8 mouse cellular contexts compared by ENCODE assay signal in the genomic region with DNA sequence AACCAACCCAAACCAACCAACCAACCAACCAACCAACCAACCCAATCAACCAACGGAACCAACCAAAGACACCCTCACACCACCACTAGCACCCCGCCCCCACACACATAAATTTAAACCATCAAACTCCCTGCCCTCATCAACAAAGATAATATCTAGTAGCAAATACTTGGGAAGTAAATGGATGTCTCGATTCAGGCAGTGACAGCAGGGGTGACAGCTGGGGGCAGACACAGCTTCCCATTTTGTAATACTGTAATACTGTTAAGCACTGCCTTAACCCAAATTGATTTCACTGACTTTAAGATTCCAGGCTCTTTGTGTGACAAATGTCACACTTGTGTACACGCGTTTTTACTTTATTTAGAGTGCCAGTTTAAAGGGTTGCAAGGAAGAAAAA. TPM values are rescaled to one million over a fixed set of nuclear protein-coding genes. Genes with fewer than 3 reads are reported as not detected.
DNase-seq lines count a peak whose midpoint lies in the region; ATAC-seq lines count a peak whose summit lies in the region.

No protein-coding gene starts in this region.

- H3K4me3 ChIP-seq in liver, embryonic 11.5 days (ENCODE audit: low read depth, low read length) = peak overlapping the region; percentile 57; the same call in 1 of the 2 replicates
- H3K4me3 ChIP-seq in forebrain, embryonic 16.5 days (replicated peaks; ENCODE audit: low read length) = no peak overlapping the region; the same call in 1 of the 2 replicates
- peak overlapping the region; percentile 63 for H3K4me3 ChIP-seq in limb, embryonic 13.5 days
- H3K4me3 ChIP-seq in neural tube, embryonic 15.5 days (replicated peaks) = peak overlapping the region; percentile 73

- DNase-seq in liver, embryonic 11.5 days (ENCODE audit: low spot score) = no peak
- DNase-seq in liver = no peak
- no peak for DNase-seq in frontal cortex, adult 2 months (ENCODE audit: extremely low spot score in 1 of 2, low spot score in 1 of 2)

- H3K27ac ChIP-seq in liver, embryonic 11.5 days (ENCODE audit: low read depth, low read length) = no peak overlapping the region
- no peak overlapping the region for H3K27ac ChIP-seq in forebrain, embryonic 16.5 days (ENCODE audit: low read length)
- no peak overlapping the region for H3K27ac ChIP-seq in limb, embryonic 13.5 days
- no peak overlapping the region for H3K27ac ChIP-seq in neural tube, embryonic 15.5 days (replicated peaks)

- H3K9ac ChIP-seq in liver, embryonic 11.5 days (ENCODE audit: low read depth, low read length) = no peak overlapping the region
- no peak overlapping the region for H3K9ac ChIP-seq in forebrain, embryonic 16.5 days (replicated peaks; ENCODE audit: low read depth, low read length)
- no peak overlapping the region for H3K9ac ChIP-seq in limb, embryonic 13.5 days
- H3K9ac ChIP-seq in neural tube, embryonic 15.5 days (replicated peaks) = no peak overlapping the region; the same call in 1 of the 2 replicates

- no peaks in the 10 kb centered on the region for H3K4me1 ChIP-seq in liver, embryonic 11.5 days (replicated peaks; ENCODE audit: control insufficient read depth, insufficient read depth, low read length)
- peaks cover 7% of the 10 kb centered on the region for H3K4me1 ChIP-seq in forebrain, embryonic 16.5 days (replicated peaks; ENCODE audit: control insufficient read depth, insufficient read depth, low read length)
- 0 out of 2 replicates have a peak, but pooled peaks cover 6% of the 10 kb centered on the region for H3K4me1 ChIP-seq in limb, embryonic 13.5 days
- H3K4me1 ChIP-seq in neural tube, embryonic 15.5 days = peaks cover 18% of the 10 kb centered on the region

- H3K9me3 ChIP-seq in liver, embryonic 11.5 days (ENCODE audit: control insufficient read depth, low read length) = no peaks in the 10 kb centered on the region
- H3K9me3 ChIP-seq in forebrain, embryonic 16.5 days (ENCODE audit: control insufficient read depth, low read length) = peaks cover 3% of the 10 kb centered on the region
- H3K9me3 ChIP-seq in limb, embryonic 13.5 days = no peaks in the 10 kb centered on the region
- no peaks in the 10 kb centered on the region for H3K9me3 ChIP-seq in neural tube, embryonic 15.5 days (replicated peaks)

- peak overlapping the region; percentile 93 for H3K4me2 ChIP-seq in liver, embryonic 11.5 days
- peak overlapping the region; percentile 95 for H3K4me2 ChIP-seq in forebrain, embryonic 16.5 days (ENCODE audit: low read length)
- peak overlapping the region; percentile 97 for H3K4me2 ChIP-seq in limb, embryonic 13.5 days (replicated peaks)
- H3K4me2 ChIP-seq in neural tube, embryonic 15.5 days = peak overlapping the region; percentile 94

- WGBS in liver, embryonic 11.5 days = 44% methylated on average over 5 of the region's 5 CpGs
- WGBS in forebrain, embryonic 16.5 days = 49% methylated on average over 5 of the region's 5 CpGs
- WGBS in limb, embryonic 13.5 days = 45% methylated on average over 5 of the region's 5 CpGs
- WGBS in neural tube, embryonic 15.5 days = 41% methylated on average over 5 of the region's 5 CpGs

- no peaks in the 10 kb centered on the region for H3K36me3 ChIP-seq in liver, embryonic 11.5 days (ENCODE audit: control insufficient read depth, insufficient read depth, low read length)
- no peaks in the 10 kb centered on the region for H3K36me3 ChIP-seq in forebrain, embryonic 16.5 days (ENCODE audit: control insufficient read depth, insufficient read depth)
- H3K36me3 ChIP-seq in limb, embryonic 13.5 days = no peaks in the 10 kb centered on the region
- H3K36me3 ChIP-seq in neural tube, embryonic 15.5 days = no peaks in the 10 kb centered on the region

- peaks cover 5% of the 10 kb centered on the region; the same call in 1 of the 2 replicates for H3K27me3 ChIP-seq in liver, embryonic 11.5 days (replicated peaks; ENCODE audit: control insufficient read depth, insufficient read depth, low read length)
- 0 out of 2 replicates have a peak, but pooled peaks cover 3% of the 10 kb centered on the region for H3K27me3 ChIP-seq in forebrain, embryonic 16.5 days (replicated peaks; ENCODE audit: control insufficient read depth, insufficient read depth, low read length)
- H3K27me3 ChIP-seq in limb, embryonic 13.5 days = peaks cover 15% of the 10 kb centered on the region
- no peaks in the 10 kb centered on the region for H3K27me3 ChIP-seq in neural tube, embryonic 15.5 days (replicated peaks)

- ATAC-seq in liver, embryonic 11.5 days (replicated peaks; ENCODE audit: low FRiP score) = no peak
- ATAC-seq in forebrain, embryonic 16.5 days = peak; percentile 8; the same call in 1 of the 2 replicates
- no peak for ATAC-seq in limb, embryonic 13.5 days (ENCODE audit: low FRiP score, low read depth)
- ATAC-seq in neural tube, embryonic 15.5 days (ENCODE audit: low FRiP score) = no peak; the same call in 1 of the 2 replicates
- no peak for ATAC-seq in erythroid progenitor cell, adult 5-6 weeks (replicated peaks; ENCODE audit: low FRiP score, poor library complexity, severe bottlenecking)
- no peak for ATAC-seq in inflammation-experienced regulatory T-cells, adult 6 months

RNA-seq across cellular contexts. Expression of a gene that starts 1.2 kb away (rescaled TPM):
- 2.3 and 3.9 TPM in 2 replicates for polyA plus RNA-seq in liver, embryonic 11.5 days (2014; fragmentation: Nextera tagmentation; extraction: Ambion mirVana)
- polyA plus RNA-seq in forebrain, embryonic 16.5 days (2015; fragmentation: Nextera tagmentation; extraction: Ambion mirVana) = 4.0 and 6.5 TPM in 2 replicates
- 19.3 and 19.6 TPM in 2 replicates for polyA plus RNA-seq in limb, embryonic 13.5 days (2015; fragmentation: Nextera tagmentation; extraction: Ambion mirVana)
- polyA plus RNA-seq in neural tube, embryonic 15.5 days (2015; fragmentation: Nextera tagmentation; extraction: Ambion mirVana) = 10.6 and 12.5 TPM in 2 replicates
- total RNA-seq in erythroid progenitor cell, adult 5-6 weeks (2015; ENCODE audit: low replicate concordance) = 4.7 and 5.4 TPM in 2 replicates
- 1.3 and 5.3 TPM in 2 replicates for total RNA-seq in erythroid progenitor cell, adult 5-6 weeks (2017; ENCODE audit: low replicate concordance)
- 6.4 and 6.9 TPM in 2 replicates for polyA plus RNA-seq in frontal cortex, adult 2 months (2012; rRNA removed)
- 100 to 1,000 TPM; 249 to 663 (median 549) TPM for polyA plus RNA-seq in inflammation-experienced regulatory T-cells, adult 6 months (2017; shearing (Covaris generic))

Comparison
In these comparisons a context has a peak if more than half of its experiments do, and no peak if none do; other contexts are left out.
1. RNA of a gene that starts 1.2 kb away (polyA plus RNA-seq): 249 to 663 TPM in inflammation-experienced regulatory T-cells, adult 6 months; 19.3 to 19.6 TPM in limb, embryonic 13.5 days, 10.6 to 12.5 TPM in neural tube, embryonic 15.5 days, 6.4 to 6.9 TPM in frontal cortex, adult 2 months, 4.0 to 6.5 TPM in forebrain, embryonic 16.5 days and 2.3 to 3.9 TPM in liver, embryonic 11.5 days; every median in the first group is over 10 times any median in the second.
2. Peak in every context shown above with its lines, with median percentiles within 50 percentile points of each other: H3K4me2 ChIP-seq.